Mouse (Mus musculus) liver, embryonic 11.5 days (tissue): ENCODE data around the gene Mpc1. TPM values are rescaled to one million over a fixed set of nuclear protein-coding genes. Genes with fewer than 3 reads are reported as not detected.

Experiments used
- ATAC-seq: fragments of 200-750 bp; cut with Nextera tagmentation; replicated peaks from 2 replicates; pipeline ENCODE4 v1.8.0; 2017; ENCODE audit warnings: moderate number of reproducible peaks, mild to moderate bottlenecking, moderate TSS enrichment, moderate library complexity; ENCODE audit not compliant: low FRiP score
- DNase-seq: peaks from one replicate; pipeline ENCODE4 v3.0.0-alpha.2; 2017; ENCODE audit warnings: low spot score
- H3K27ac ChIP-seq: fragments of 300-500 bp; sonication (generic); 2 replicates; pipeline ENCODE4 v1.5.1; 2014; ENCODE audit warnings: mild to moderate bottlenecking, low read depth, low read length, control low read depth
- H3K27me3 ChIP-seq: fragments of 300-500 bp; sonication (generic); replicated peaks from 2 replicates; pipeline ENCODE4 v1.6.1; 2014; ENCODE audit warnings: low read length, mixed read lengths; ENCODE audit not compliant: control insufficient read depth, insufficient read depth
- H3K36me3 ChIP-seq: fragments of 300-500 bp; sonication (generic); 2 replicates; pipeline ENCODE4 v1.6.1; 2014; ENCODE audit warnings: mild to moderate bottlenecking, low read length, moderate library complexity, mixed read lengths; ENCODE audit not compliant: control insufficient read depth, insufficient read depth
- H3K4me1 ChIP-seq: fragments of 300-500 bp; sonication (generic); replicated peaks from 2 replicates; pipeline ENCODE4 v1.6.1; 2014; ENCODE audit warnings: low read length, mixed read lengths; ENCODE audit not compliant: control insufficient read depth, insufficient read depth
- H3K4me2 ChIP-seq: fragments of 300-500 bp; sonication (generic); 2 replicates; pipeline ENCODE4 v1.6.1; 2014; ENCODE audit warnings: mild to moderate bottlenecking, control low read depth, moderate library complexity
- H3K4me3 ChIP-seq: fragments of 300-500 bp; sonication (generic); 2 replicates; pipeline ENCODE4 v1.5.1; 2014; ENCODE audit warnings: low read depth, low read length, control low read depth
- H3K9ac ChIP-seq: fragments of 300-500 bp; sonication (generic); 2 replicates; pipeline ENCODE4 v1.6.1; 2014; ENCODE audit warnings: low read depth, low read length, control low read depth
- H3K9me3 ChIP-seq: fragments of 300-500 bp; sonication (generic); 2 replicates; pipeline ENCODE4 v1.6.1; 2016; ENCODE audit warnings: low read length, inconsistent platforms, mixed read lengths; ENCODE audit not compliant: control insufficient read depth
- WGBS: fragments of 180-500 bp; shearing (Covaris S2); extraction: QIAGEN DNeasy Blood & Tissue Kit; methylation state at CpG from one replicate; pipeline ENCODE4 v1.1.7; 2014; 5-methylcytosine and 5-hydroxymethylcytosine counted together
- polyA plus RNA-seq: library from polyadenylated mRNA; unstranded; fragments of >200 nt; fragmentation: Nextera tagmentation; extraction: Ambion mirVana; gene quantifications from 2 replicates; pipeline ENCODE4 v1.2.1, GENCODE M21; 2014

Mpc1 gene
- polyA plus RNA-seq, 1 experiment from 2014 or later = 123 TPM

DNA sequence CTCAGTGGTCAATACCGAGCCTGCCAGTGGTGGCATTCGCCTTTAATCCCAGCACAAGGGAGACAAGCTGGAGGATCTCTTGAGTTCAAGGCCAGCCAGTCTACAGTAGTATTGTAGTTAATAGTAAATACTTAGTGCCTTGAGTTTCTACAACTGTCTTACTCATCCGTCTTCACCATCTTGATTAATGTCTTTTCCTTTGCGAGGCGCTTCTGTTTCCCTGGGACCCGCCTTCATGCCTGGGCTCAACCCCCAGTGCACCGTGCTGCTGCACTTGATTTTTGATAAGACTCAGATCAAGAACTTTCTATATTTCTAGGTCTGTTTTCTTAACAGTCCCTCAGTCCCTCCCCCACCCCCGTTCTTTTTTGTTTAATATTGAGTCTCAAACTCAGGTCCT is 2.4 kb downstream of the Mpc1 start:
- DNase-seq (no peak), ATAC-seq (no peak)
- Histone ChIP-seq H3K9ac (peak overlapping the region; percentile 86), H3K27me3 (no peaks in the 10 kb centered on the region), H3K4me2 (peak overlapping the region; percentile 98), H3K9me3 (no peaks in the 10 kb centered on the region), H3K4me3 (peak overlapping the region; percentile 93), H3K4me1 (no peaks in the 10 kb centered on the region; the same call in none of the 2 replicates), H3K27ac (peak overlapping the region; percentile 4; the same call in 1 of the 2 replicates), H3K36me3 (0 out of 2 replicates have a peak, but pooled peaks cover 3% of the 10 kb centered on the region)
- WGBS = 27% methylated on average over 8 of the region's 8 CpGs

DNA sequence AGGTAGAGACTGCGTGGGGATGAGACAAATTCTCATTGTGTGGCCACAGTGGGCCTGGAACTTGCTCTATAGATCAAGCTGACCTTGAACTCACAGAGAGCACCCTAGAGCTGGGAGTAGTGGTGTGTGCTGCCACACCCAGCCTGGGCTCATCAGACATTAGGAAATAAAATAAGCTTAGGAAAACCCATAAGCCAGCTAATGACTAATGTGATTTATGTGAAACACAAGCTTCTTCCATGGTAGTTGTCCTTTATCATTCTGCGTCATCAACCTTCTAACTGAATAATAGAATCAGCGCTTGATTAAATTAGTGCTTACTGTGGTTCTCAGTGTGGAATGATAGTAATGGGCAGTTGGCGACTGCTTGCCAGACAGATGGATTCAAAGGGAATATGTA is 4.3 kb downstream of the Mpc1 start:
- no peaks in the 10 kb centered on the region for H3K9me3 ChIP-seq
- H3K4me2 ChIP-seq = no peak overlapping the region
- 86% methylated on average over 4 of the region's 4 CpGs for WGBS
- H3K9ac ChIP-seq = no peak overlapping the region
- H3K4me3 ChIP-seq = no peak overlapping the region
- DNase-seq = no peak
- H3K27ac ChIP-seq = no peak overlapping the region
- H3K36me3 ChIP-seq = 0 out of 2 replicates have a peak, but pooled peaks cover 3% of the 10 kb centered on the region
- H3K4me1 ChIP-seq = no peaks in the 10 kb centered on the region; the same call in none of the 2 replicates
- H3K27me3 ChIP-seq = no peaks in the 10 kb centered on the region
- no peak for ATAC-seq

DNA sequence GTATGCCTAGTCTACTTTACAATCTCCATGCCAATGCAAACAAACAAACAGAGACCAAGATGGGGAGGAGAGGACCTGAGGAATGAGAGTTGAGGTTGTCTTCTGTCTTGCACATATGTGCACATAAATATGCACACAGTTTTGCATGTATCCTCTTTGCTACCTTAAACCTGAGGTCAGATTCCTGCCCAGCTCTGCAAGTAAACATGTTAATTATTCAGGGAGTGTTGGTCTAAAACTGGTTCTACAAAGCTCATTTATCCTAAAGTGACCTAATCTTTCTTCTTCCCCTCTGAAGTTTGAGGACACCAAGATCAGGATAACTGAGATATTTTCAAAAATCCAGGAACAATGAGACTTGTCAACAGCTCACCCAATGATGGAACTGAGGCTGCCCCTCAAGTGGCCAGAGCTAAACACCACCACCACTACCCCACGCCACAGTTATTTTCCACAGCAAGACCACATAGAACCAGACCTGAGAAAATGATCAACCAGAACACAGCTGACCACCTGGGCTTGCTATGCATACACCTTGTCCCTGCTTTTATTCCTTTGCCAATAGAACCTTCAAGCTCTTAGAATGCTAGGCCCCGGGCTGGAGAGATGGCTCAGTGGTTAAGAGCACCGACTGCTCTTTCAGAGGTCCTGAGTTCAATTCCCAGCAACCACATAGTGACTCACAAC is 7.4 kb downstream of the Mpc1 start:
- ATAC-seq (no peak), DNase-seq (no peak)
- no peak overlapping the region for H3K4me3 ChIP-seq
- no peaks in the 10 kb centered on the region for H3K9me3 ChIP-seq
- no peak overlapping the region for H3K27ac ChIP-seq
- H3K36me3 ChIP-seq = 0 out of 2 replicates have a peak, but pooled peaks cover 3% of the 10 kb centered on the region
- H3K9ac ChIP-seq = no peak overlapping the region
- WGBS = 89% methylated on average over 3 of the region's 3 CpGs
- H3K27me3 ChIP-seq = no peaks in the 10 kb centered on the region
- H3K4me2 ChIP-seq = no peak overlapping the region
- no peaks in the 10 kb centered on the region; the same call in 1 of the 2 replicates for H3K4me1 ChIP-seq

DNA sequence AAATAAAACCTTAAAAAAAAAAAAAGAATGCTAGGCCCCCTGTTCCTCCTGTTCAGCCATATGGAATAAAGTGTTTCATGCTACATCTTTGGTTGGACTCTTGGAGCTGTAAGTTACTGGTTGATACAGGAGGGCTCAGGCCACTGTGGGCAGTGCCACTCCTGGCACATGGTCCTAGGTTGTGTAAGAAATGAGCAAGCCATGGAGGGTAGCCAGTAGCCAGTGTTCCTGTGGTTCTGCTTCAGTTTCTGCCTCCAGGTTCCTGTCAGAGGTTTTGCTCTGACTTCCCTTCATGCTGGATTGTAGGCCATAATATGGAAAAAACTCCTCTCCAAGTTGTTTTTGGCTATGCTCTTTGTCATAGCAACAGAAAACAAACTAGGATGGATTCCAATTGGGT is 8.0 kb downstream of the Mpc1 start:
- H3K4me1 ChIP-seq = no peaks in the 10 kb centered on the region
- no peak overlapping the region for H3K4me2 ChIP-seq
- H3K9ac ChIP-seq = no peak overlapping the region
- H3K36me3 ChIP-seq = 0 out of 2 replicates have a peak, but pooled peaks cover 3% of the 10 kb centered on the region
- no peak for DNase-seq
- no peak overlapping the region for H3K27ac ChIP-seq
- H3K27me3 ChIP-seq = no peaks in the 10 kb centered on the region
- no peaks in the 10 kb centered on the region for H3K9me3 ChIP-seq
- no peak overlapping the region for H3K4me3 ChIP-seq
- ATAC-seq = no peak

DNA sequence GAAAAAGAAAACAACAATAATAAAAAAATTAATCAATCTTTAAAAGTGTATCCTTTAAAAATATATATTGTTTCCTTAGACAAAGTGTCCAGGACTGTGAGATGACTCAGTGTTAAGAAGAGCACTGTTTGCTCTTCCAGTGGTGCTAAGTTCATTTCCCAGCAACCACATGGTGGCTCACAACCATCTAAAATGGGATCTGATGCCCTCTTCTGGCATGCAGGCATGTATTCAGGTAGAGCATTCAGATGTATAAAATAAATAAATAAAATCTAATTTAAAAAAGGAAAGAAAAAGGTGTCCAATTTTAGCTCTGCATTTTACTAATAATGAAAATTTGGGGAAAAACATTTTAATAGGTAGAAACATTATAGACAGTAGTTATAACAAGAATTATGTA is 13.1 kb downstream of the Mpc1 start:
- no peaks in the 10 kb centered on the region for H3K4me1 ChIP-seq
- H3K4me3 ChIP-seq = no peak overlapping the region
- H3K27ac ChIP-seq = no peak overlapping the region
- H3K36me3 ChIP-seq = no peaks in the 10 kb centered on the region
- ATAC-seq (no peak), DNase-seq (no peak)
- no peak overlapping the region for H3K4me2 ChIP-seq
- no peak overlapping the region for H3K9ac ChIP-seq
- H3K9me3 ChIP-seq = no peaks in the 10 kb centered on the region
- no peaks in the 10 kb centered on the region; the same call in 1 of the 2 replicates for H3K27me3 ChIP-seq

DNA sequence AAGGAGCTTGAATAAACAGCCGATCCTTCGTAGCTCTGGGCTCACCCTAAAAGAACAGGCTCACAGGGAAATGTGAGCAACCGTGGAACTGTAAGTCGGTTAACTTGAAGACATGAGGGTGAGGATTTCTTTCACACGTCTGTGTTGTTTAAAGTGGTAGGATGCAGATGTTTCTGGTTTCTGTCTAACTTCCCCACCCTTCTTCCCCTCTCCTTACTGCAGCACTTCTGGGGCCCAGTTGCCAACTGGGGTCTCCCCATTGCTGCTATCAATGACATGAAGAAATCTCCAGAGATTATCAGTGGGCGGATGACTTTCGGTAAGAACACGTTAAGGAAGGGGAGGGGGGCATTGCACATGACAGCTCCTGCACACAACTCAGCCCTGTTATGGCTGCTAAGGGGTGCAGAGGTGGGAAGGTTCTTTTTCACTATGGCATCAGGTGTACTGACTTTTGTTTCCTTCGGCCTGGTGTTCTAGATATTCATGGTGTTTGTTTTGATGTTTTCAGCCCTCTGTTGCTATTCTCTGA is 13.7 kb downstream of the Mpc1 start:
- Histone ChIP-seq H3K4me1 (no peaks in the 10 kb centered on the region), H3K27ac (no peak overlapping the region), H3K9me3 (no peaks in the 10 kb centered on the region), H3K36me3 (no peaks in the 10 kb centered on the region), H3K4me2 (no peak overlapping the region), H3K27me3 (no peaks in the 10 kb centered on the region; the same call in 1 of the 2 replicates), H3K9ac (no peak overlapping the region), H3K4me3 (no peak overlapping the region)
- WGBS = 79% methylated on average over 9 of the region's 9 CpGs
- DNase-seq (no peak), ATAC-seq (no peak)

DNA sequence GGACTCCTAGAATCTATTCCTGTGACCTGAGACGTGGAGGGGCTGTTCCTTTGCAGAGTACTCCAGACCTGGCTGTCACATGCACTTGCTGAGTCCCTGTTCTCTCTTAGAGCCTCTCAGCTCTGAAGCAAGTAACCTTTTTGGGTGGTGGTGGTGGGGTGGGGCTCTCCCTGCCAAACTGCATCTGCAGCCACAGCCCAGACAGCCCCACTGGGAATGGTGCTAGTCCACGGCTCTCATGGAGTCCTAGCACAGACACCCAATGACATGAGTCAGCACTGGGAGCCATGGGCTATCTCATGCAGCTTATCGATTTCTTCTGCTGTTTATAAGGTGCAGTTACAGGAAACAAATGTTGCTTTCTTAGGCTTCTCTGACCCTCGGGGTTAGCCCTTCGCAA is 15.0 kb downstream of the Mpc1 start:
- Histone ChIP-seq H3K4me3 (no peak overlapping the region), H3K4me1 (no peaks in the 10 kb centered on the region), H3K36me3 (no peaks in the 10 kb centered on the region), H3K9me3 (no peaks in the 10 kb centered on the region), H3K4me2 (no peak overlapping the region), H3K27ac (no peak overlapping the region), H3K27me3 (no peaks in the 10 kb centered on the region; the same call in 1 of the 2 replicates), H3K9ac (no peak overlapping the region)
- 79% methylated on average over 5 of the region's 5 CpGs for WGBS
- DNase-seq (no peak), ATAC-seq (no peak)

DNA sequence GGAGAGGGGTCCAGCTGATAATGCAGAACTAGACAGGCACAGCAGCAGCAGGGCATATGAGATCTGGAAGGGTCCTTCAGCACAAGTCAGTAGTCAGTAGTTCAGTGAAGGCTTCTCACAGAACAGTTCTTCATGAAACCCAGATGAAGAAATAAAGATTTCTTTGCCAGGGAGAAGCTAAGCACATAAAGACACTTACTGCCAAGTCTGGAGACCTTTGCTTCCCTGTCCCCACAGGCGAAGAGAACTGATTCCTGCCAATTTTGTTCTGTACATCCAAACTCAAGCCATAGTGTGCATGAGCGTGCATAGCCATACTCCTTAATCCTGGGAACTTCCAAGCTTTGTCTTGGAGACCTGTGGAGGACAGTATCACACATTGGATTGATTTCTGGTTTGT is 15.6 kb downstream of the Mpc1 start:
- Histone ChIP-seq H3K9ac (no peak overlapping the region), H3K27ac (no peak overlapping the region), H3K36me3 (no peaks in the 10 kb centered on the region), H3K9me3 (no peaks in the 10 kb centered on the region), H3K4me3 (no peak overlapping the region), H3K27me3 (no peaks in the 10 kb centered on the region; the same call in 1 of the 2 replicates), H3K4me2 (no peak overlapping the region), H3K4me1 (no peaks in the 10 kb centered on the region)
- DNase-seq = no peak
- WGBS = 83% methylated on average over 2 of the region's 2 CpGs
- ATAC-seq = no peak

DNA sequence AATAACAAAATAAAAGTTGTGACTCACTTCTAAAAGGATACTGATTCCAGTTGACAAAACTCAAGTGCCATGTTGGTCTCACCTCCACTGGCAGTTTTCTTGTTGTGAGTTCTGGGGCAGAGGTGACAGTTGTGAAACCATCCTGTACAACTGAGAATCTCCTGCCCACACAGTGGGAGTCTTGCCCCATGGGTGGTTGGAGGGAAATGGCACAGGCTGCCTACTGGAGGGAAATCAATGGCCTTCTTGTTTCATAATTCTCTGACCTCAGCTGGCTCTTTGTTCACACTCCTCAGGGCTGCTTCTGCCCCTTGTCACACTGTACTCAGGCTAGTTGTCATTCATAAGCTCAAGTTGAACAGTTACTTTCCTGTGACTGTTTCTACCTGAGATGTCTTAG is 16.8 kb downstream of the Mpc1 start:
- DNase-seq = no peak
- no peak for ATAC-seq
- Histone ChIP-seq H3K9me3 (no peaks in the 10 kb centered on the region), H3K4me3 (no peak overlapping the region), H3K27ac (no peak overlapping the region), H3K27me3 (no peaks in the 10 kb centered on the region; the same call in 1 of the 2 replicates), H3K9ac (no peak overlapping the region), H3K4me2 (no peak overlapping the region), H3K36me3 (no peaks in the 10 kb centered on the region), H3K4me1 (no peaks in the 10 kb centered on the region)
